Mouse (Mus musculus) layer of hippocampus, adult 11-12 months (tissue): ENCODE data around the gene Gm20696.

Source experiments
- DNase-seq: peaks from one replicate; pipeline ENCODE4 v3.0.0; 2022; ENCODE audit warnings: low spot score

Gene Gm20696

DNA sequence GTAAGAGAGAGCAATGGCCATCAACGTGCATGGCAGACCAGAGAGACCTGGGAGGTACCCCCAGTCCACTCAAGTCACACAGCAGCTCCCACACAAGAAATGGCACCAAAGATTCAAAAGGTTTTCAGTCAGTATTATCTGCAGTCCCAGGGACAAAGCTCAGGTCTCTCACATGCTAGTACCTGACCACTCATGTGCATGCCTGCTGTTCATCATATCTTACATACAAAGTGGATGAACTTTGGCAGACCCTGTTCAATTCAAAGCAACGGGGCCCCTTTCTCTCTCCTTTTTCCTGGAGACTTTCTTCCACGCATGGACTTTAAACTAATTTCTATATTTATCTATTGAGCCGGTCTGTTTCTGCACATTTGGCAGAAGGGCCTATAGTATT lies 404.9 kb downstream of the Gm20696 start:
- no peak for DNase-seq

DNA sequence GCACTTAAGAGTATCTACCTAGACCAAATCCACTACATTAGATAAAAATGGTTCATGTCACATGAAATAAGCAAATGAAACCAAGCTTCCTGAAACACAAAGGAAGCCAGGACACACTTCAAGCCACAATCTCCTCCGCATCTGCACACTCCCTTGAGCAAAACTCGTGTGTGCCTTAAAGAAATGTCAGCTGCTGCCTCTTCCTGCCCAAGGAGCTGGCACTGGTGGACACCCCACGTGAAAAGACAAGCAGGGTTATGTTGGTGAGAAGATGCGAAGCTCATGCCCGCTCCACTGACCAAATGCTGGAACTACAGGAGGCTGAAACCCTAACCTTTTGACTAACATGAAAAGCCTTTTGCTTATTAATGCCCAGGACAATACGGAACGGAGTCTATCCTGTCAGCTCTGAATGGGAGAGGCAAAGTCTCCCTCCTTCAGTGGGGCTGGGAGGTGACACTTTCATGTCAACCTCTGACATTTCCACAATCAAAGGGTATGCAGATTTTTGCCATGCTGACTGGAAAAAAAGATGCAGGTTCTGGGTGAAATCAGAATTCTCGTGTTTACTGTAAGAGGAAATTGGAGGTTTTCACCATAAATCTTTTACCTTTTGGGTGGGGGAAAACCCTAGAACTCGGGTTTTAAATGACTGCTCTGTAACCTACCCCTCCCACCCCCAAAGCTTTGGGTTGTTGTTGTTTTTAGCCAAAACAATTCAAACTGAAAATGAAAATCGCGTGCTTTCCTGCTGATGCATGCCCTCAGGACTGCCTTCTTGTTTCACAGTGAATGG lies 405.5 kb downstream of the Gm20696 start:
- DNase-seq = no peak

DNA sequence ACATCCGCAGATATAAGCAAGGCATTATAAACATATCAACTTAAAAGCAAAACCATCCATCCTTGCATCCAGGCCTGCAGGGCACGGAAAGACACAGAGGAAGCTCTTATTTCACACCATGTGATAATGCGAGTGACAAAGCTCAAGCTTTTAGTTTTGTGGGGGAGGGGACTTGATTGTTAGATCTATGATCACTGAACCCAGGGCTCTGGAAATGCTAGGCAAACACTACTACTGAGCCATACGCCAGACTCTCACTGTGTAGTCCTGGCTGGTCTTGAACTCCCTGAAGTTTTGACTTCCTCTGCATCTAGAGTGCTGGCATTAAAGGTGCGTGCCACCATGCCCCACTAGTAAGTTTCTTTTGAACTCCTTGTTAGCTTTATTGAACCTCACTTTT lies 408.3 kb downstream of the Gm20696 start:
- DNase-seq = no peak

DNA sequence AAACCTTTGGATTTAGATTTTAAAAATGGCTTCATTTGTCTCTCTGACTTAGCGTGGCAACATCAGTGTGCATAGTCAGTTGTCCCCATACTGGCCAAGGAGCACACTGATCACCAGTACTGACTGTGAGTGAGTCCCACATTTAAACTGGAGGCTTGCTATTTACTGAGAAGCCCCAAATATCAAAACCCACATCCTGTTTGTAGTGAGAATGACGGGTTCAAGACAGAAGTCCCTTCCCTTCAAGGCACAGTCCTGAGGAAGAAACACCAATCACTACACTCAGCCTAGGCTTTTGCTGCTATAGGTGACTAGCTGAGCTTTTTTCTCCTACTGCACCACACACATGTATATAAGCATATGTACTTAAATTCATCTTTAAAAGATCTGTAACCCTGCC lies 408.9 kb downstream of the Gm20696 start:
- DNase-seq = no peak

DNA sequence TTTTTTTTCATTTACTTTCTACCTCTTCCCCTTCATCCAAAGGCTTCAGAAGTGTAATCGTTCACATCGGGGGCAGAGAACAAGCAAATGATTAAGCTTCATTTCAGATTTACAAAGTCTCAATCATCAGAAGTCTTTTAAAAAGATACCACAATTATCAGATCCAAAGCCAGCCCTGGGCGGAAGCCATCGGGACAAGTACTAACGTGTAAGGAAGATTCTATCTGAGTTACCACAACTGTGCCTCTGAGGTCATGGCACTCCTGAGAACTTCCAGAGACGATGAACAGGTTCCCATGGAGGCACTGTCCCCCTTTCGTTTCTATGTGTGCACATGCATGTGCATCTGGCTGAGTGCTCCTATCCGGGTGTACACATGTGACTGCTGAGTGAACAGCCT lies 413.3 kb downstream of the Gm20696 start:
- no peak for DNase-seq

DNA sequence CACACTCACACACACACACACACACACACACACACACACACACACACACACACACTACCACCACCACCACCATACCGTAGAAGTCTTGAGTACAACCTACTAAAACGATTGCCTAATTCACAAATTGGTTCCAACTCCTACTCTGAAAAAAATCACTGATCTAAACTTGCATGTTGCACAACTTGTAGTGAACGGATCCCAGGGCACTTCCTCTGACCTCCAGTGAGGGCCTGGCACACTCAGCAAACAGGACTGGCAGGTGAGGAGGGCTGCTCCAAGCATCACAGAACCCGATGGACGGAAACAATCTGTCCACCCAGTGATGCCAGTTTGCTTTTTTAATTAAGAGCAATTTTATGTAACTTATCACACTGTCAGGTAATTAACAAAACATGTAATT lies 413.8 kb downstream of the Gm20696 start:
- DNase-seq = no peak

DNA sequence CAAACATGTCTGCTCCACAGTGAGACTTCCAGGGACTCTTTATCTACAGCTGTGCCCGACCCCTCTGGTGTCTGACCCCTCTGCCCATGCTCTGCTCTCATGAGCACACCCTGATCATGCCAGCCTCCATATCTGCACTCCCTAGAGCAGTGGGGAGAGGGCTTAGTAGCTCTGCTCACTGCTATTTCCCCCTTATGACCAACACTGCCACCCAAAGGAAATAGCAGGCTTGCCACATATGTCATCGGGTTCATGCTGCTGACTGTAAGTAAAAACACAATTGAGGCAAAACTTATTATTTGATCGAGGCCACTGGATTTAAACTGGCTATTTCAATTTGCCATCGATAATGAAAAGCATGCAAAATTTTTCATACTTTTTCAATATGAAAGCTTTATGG lies 414.7 kb downstream of the Gm20696 start:
- no peak for DNase-seq

DNA sequence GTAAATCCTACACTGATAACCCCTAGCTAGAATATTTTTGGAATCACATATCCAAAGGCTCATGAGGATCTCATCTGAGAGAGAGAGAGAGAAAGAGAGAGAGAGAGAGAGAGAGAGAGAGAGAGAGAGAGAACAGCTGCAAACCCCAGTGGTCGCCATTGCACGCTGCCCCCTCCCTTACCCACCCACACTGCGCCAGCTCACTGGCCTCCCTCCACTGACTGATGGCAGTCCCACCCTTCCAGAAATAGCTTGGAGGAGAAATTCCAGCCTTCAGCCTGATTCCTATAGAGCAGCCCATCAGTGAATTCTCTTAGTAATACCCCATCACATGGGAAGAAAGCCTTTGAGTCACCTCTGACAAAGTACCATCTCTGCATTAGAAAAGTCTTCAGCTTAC lies 415.4 kb downstream of the Gm20696 start:
- no peak for DNase-seq

DNA sequence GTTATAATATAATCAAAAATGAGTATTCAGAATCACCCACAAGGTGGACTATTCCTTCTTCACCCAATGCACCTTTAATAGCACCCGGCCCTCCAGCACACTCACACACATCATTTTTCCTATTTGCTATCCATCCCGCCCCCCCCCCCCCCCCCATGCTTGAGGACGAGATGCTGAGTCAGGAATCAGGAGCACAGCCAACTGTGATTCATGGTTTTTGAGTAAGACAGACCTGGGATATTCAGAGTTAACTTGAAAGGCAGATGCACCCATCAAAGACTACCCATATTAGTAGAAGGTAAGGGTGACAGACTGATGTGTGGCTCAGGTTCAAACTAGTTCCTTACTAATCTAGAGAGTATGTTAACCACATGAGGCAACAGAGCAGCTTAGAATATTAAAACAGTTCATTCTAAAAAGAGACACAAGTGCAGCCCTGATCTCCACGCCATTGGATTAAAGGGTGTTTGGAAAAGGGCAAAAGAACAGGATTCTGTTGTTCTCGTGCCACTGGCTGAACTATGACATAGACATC lies 417.0 kb downstream of the Gm20696 start:
- DNase-seq = no peak

DNA sequence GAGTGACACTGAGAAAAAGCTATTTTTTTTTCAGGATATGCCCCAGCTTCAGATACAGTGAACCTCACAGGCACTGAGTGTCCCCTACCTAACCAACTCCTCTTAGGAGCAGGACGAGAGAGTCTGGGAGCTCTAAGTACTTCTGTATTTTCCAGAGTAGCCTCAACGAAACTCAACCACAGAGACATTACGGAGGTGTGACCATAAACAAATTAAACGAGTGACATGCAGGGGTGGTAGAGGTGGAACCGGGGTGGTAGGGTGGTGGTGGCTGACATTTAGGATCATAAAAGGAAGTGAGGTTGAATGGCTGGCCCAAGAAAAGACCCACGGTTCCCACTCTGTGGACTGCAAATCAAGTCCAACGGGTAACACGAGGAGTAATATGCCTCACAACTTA lies 418.2 kb downstream of the Gm20696 start:
- DNase-seq = no peak

DNA sequence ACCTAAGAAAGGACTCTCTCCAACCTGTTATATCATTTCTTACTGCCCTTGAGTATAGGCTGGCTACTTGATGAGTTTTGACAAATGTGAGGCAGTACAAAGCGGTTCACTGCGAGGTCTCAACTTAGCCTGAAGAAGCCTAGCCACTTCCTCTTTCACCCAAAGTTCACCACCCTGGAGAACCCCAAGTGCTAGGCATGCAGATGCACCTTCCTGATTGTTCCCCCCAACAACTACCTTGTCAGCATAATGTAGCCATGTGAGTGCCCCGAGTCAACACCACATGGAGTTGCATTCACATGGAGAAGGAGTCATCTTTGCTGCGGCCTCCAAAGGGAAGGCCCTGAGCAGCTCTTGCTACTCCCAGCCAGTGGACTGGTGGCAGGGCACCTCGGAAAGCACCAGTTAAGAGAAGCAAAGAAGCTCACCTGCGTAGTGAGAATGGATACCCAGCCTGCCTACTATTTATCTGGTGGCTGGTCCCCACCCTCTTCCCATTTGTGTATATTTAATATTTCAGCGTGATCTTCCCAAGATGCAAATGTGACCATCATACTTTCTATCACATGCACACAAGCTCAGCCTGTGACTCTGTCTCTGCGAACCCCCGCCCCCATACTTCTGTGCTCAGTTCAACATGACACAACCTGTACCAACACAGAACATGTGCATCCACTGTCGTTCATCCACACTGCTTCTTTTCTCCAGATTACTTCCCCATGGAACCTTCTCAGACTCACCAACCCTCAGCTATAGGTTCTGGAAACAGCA lies 424.8 kb downstream of the Gm20696 start:
- no peak for DNase-seq

DNA sequence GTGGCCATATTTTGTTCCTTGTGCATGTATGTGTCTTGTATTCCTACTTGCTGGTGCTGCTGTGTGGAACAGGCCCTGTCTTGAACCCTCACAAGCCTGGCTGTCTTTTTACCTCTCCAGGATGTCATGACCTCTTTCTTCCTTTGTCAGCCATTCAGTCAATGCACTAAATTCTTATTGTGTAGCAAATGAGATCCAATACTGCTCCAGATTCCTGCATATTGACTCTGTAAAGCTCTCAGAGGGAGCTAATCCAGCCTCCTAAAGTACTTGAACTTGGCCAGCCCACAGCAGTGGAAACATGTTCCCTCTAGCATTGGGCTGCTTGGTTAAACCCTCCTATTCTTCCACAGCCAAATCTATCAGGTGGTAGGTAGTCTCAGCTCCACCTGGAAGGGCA lies 425.8 kb downstream of the Gm20696 start:
- no peak for DNase-seq

DNA sequence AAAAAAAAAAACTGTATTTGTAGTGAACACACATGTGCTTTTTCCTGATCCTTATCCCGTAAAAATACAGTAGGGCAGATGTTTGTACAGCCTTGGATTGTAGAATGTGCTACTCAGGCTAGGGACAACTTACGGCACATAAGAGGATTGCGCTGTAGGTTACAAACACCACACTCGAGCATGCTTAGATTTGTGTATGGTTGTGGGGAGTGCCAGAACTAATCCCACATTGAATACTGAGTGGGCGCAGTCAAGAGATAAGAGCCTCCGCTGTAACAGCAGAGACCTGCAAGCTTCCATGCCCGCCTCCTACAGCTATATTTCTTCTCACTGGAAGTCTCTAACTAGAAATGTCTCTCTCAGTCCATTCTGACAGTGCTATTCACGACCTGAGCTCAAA lies 431.0 kb downstream of the Gm20696 start:
- no peak for DNase-seq

DNA sequence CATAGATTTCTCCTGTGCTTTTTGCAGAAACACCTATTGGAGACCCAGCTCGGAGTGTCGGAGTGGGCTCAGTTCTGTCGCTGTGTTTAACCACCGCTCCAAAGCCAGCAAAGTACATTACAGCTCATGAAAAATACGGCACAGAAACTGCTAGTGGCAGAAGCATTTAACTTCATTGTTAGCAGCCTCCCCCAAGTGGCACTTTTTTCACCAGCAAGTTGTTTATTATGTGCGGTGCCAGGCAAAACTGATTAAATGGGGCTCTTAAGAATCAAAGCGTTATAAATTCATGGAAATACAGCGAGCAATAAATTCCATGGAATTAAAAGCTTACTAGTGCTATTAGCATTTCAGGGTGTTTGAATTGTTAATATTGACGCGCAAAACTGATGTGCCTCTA lies 433.2 kb downstream of the Gm20696 start:
- DNase-seq = no peak

DNA sequence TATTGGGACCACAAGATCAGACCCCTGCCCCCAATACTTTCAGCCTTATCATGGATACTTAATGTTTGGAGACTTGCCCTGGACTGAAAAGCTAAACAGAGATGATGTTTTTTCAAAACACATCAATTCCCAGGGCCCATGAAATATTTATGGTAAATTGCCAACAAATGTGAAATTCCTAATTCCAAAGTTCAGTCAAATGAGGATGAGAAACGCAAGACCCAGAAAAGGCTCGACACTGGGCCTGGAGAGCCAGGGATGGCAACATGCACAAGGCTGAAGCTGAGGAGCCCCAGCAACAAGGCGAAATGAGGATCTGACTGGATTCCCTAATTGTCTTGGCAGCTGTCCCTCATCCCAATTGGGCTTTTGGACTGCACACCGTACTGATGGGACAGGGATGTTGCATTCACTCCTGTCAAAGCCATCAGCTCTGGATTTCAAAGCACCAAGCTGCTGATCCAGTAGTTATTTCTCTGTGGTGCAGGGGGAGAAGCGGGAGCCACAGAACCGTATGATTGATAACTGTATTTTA lies 438.2 kb downstream of the Gm20696 start:
- no peak for DNase-seq

DNA sequence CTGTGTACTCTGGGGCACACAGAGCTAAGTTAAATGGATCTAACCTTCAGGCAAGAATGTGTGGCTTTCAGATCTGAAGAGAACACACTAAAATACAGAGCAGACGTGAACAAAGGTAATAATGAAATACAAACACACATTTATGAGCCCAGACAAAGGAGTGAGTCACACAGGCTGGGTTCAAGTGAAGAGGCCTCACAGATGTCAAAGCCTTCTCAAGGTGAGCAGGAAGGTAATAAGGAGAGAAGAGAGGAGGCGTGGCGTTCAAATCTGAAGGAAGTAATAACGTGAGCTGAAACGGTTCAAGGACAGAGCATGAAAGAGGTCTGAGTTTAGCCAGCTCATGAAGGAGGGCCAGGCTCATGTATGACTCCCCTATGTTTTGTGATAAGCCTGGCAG lies 445.4 kb downstream of the Gm20696 start:
- no peak for DNase-seq

DNA sequence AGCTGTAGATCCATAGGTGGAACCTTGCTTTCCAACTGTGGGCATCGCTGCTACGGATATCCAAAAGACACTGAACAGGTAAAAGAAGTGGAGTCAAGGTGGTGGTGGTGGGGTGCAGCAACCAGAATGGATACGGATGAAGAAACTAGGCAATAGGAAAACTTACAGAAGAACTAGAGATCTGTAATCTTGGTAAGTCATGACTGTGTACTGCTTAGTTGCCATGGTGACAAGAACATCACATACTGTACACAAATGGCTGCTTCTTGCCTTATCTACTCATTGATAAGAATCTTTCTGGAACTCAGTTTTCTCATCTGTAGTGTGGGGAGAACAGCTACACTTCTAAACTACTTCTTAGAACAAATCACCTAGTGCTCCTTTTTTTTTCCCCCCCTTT lies 446.1 kb downstream of the Gm20696 start:
- DNase-seq = no peak

DNA sequence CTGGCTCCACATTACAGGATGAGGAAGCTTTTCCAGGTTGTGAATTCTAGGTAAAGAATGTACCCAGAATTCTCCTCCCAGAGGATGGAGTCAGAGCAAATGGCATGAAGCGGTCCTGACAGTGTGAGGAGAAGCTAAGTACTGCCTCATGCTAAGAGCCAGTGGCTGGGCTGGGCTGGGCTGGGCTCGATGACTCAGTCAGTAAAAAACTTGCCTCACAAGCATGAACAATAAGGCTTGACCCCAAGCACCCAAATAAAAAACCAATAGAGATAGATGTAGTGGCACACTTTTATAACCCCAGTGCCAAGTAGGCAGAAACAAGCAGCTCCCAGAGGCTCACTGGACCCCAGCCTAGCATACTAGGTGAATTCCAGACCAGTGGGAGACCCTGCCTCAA lies 448.8 kb downstream of the Gm20696 start:
- no peak for DNase-seq

DNA sequence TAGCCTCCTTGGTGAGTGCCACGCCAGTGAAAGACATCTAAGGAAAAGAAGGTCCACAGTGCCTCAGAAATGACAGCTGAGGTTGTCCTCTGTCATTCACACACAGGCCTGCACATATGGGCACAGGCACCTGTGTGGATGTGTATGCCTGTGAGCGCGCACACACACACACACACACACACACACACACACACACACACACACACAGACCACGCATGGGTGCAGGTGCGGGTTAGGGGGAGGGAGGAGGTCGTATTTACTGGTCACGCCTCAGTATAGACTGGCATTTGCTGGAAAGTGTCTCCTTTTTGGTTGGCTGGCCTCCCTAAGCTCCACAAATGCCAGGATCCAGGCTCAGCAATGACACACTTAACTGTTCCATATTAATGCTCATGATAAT lies 449.4 kb downstream of the Gm20696 start:
- no peak for DNase-seq

DNA sequence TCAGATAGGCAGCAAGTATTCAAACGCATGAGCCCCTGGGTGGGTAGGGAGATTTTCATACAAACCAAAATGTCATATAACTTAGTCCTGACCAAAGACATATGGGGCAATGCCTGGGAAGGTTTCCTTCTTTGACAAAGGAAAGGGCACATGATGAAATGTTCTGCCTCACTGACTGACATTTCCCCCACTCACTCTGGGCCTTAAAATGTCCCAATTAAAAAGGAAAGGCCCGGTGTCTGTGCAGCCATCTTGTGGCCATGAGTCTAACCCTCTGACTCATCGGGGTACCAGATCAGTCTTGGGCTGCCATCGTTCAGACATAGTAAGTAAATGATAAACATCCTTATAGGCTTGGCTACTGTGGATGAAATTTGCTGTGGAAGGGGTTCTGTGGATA lies 454.1 kb downstream of the Gm20696 start:
- DNase-seq = no peak

DNA sequence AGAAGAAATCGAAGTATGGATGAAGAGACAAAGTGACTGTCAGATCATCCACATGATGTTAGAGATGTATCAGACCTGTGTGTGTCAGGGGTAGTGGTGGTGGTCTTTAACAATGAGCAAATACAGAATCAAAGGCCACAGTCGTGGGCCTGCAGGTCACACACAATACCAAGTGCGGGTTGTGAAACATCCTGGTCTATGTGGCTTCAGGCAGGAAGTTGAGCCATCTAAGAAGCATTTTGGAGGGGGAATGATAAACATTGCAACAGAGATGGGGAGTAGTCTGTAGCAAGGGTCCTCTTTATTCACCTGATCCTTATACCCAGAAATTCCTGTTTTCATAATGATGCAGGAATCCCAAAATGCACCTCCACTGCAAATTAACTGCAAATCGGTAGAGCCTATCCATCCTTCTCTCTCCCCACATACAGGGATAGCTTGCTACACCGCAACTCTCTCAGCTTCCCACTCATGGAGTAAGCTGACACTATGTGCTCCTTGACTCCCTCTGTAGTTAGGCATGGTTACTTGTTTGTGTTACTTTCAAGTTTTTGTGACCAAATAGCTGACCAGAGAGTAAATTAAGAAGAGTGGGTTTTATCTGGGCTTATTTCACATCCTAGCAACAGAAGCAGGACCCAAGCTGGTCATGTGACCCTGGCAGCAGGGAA lies 454.8 kb downstream of the Gm20696 start:
- DNase-seq = no peak

DNA sequence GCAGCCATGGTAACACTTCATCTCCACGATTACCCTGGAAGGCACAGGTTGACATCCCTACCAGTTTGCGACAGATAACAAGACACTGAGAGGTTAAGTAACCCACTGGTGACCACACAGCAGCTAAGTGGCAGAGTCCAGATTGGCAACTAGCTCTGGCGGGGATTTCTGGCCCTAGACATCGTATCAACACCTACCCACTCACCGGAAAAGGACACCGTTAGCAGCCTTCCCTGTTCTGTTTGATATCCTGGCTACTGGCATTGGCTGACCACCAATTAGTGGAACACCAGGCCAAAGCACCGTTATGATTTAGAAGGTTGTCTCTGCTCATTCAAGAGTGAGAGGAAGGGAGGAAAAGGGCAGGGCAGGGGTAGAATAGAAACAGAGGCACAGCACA lies 456.4 kb downstream of the Gm20696 start:
- DNase-seq = no peak
